Mouse (Mus musculus): ENCODE measurements at regions not wholly inside any gene's neighbourhood (a gene's known extent, or its start where the extent isn't known, plus 50 kb on each side); places are given as distances from the start of the nearest gene placed in this dataset.

GRCm38 (mm10) chr1:138674199-138674598 lies 54.3 kb upstream of the Nek7 start:
- ATAC-seq (ENCODE audit: extremely low read depth, insufficient number of reproducible peaks, low FRiP score, poor library complexity, severe bottlenecking) (no peak), DNase-seq (ENCODE audit: low spot score) (no peak)
- TF ChIP-seq GATA2 (IDR thresholded peaks at IDR 0.05; ENCODE audit: borderline replicate concordance, low read depth, low read length) (no peak), POLR2AphosphoS5 (IDR thresholded peaks at IDR 0.05; ENCODE audit: insufficient replicate concordance, low read depth, low read length) (no peak), CTCF (IDR thresholded peaks at IDR 0.05; ENCODE audit: low read depth, low read length) (no peak), TAL1 (conservative IDR thresholded peaks at IDR 0.05; ENCODE audit: low read depth, low read length) (no peak), GATA1 (IDR thresholded peaks at IDR 0.05; ENCODE audit: borderline replicate concordance, low read length) (no peak)
- no peak overlapping the region for H3K4me3 ChIP-seq (ENCODE audit: low read depth, low read length)
- H3K4me1 ChIP-seq (ENCODE audit: insufficient read depth, low read depth, low read length): no peaks in the 10 kb centered on the region
- H3K27me3 ChIP-seq (ENCODE audit: insufficient read depth, low read length): no peaks in the 10 kb centered on the region
- H3K36me3 ChIP-seq (replicated peaks): no peaks in the 10 kb centered on the region
- no peaks in the 10 kb centered on the region for H3K9me3 ChIP-seq (replicated peaks)
